Mouse (Mus musculus) limb, embryonic 14.5 days (tissue): ENCODE results near the gene Csad. TPM values are rescaled to one million over a fixed set of nuclear protein-coding genes. Genes with fewer than 3 reads are reported as not detected.
A peak's percentile ranks its signal among the peaks of the same experiment; 100 is the strongest.

Experiments used
- ATAC-seq: fragments of 200-750 bp; cut with Nextera tagmentation; 2 replicates; pipeline ENCODE4 v1.8.0; 2017; ENCODE audit warnings: low read depth, moderate number of reproducible peaks, moderate TSS enrichment; ENCODE audit not compliant: low FRiP score
- DNase-seq: peaks from one replicate; pipeline ENCODE4 v3.0.0-alpha.2; 2015; ENCODE audit warnings: low spot score
- H3K27ac ChIP-seq: fragments of 300-500 bp; sonication (generic); replicated peaks from 2 replicates; pipeline ENCODE4 v1.5.1; 2014; ENCODE audit warnings: low read depth, mild to moderate bottlenecking, low read length, moderate library complexity, mixed read lengths
- H3K27me3 ChIP-seq: fragments of 300-500 bp; sonication (generic); 2 replicates; pipeline ENCODE4 v1.6.1; 2014; ENCODE audit warnings: low read length, mixed read lengths; ENCODE audit not compliant: control insufficient read depth, insufficient read depth
- H3K36me3 ChIP-seq: fragments of 300-500 bp; sonication (generic); 2 replicates; pipeline ENCODE4 v1.6.1; 2014; ENCODE audit warnings: mild to moderate bottlenecking, low read length, moderate library complexity, mixed read lengths; ENCODE audit not compliant: control insufficient read depth, insufficient read depth
- H3K4me1 ChIP-seq: fragments of 300-500 bp; sonication (generic); 2 replicates; pipeline ENCODE4 v1.6.1; 2014; ENCODE audit warnings: antibody characterized with exemption, low read length, mixed read lengths; ENCODE audit not compliant: control insufficient read depth, insufficient read depth
- H3K4me2 ChIP-seq: fragments of 300-500 bp; sonication (generic); replicated peaks from 2 replicates; pipeline ENCODE4 v1.6.1; 2014; ENCODE audit warnings: low read depth, mild to moderate bottlenecking, low read length, moderate library complexity; ENCODE audit not compliant: severe bottlenecking
- H3K4me3 ChIP-seq: fragments of 300-500 bp; sonication (generic); replicated peaks from 2 replicates; pipeline ENCODE4 v1.5.1; 2014; ENCODE audit warnings: low read length
- H3K9ac ChIP-seq: fragments of 300-500 bp; sonication (generic); 2 replicates; pipeline ENCODE4 v1.6.1; 2014; ENCODE audit warnings: mild to moderate bottlenecking, low read depth, low read length, moderate library complexity; ENCODE audit not compliant: severe bottlenecking
- H3K9me3 ChIP-seq: fragments of 300-500 bp; sonication (generic); 2 replicates; pipeline ENCODE4 v1.6.1; 2016; ENCODE audit warnings: low read length; ENCODE audit not compliant: control insufficient read depth
- POLR2A ChIP-seq: fragments of 200-500 bp; IDR thresholded peaks from 2 replicates; pipeline ENCODE4 v1.8.0; 2012; ENCODE audit warnings: inconsistent platforms, mild to moderate bottlenecking, moderate library complexity, borderline replicate concordance; ENCODE audit not compliant: insufficient read depth, insufficient read length; ENCODE audit errors: extremely low read depth
- WGBS: fragments of 180-500 bp; shearing (Covaris S2); extraction: QIAGEN DNeasy Blood & Tissue Kit; methylation state at CpG from one replicate; pipeline ENCODE4 v1.1.7; 2014; 5-methylcytosine and 5-hydroxymethylcytosine counted together
- polyA plus RNA-seq, 2 experiments: library from polyadenylated mRNA; depleted of rRNA in 1 of 2; stranded (reverse) in 1 of 2; unstranded in 1 of 2; fragments of >200 nt; fragmentation: Nextera tagmentation in 1 of 2; extraction: Ambion mirVana in 1 of 2; gene quantifications; 2 replicates each; pipeline versions ENCODE4 v1.2.1 to v1.2.3; 2012 to 2014

The Csad gene
- polyA plus RNA-seq, 2 experiments = 66.1 to 112 TPM

GRCm38 (mm10) chr15:102179106-102179505 lies 25.4 kb downstream of the Csad start:
- no peaks in the 10 kb centered on the region for H3K27me3 ChIP-seq
- WGBS = 74% methylated on average over 9 of the region's 9 CpGs
- peaks cover 44% of the 10 kb centered on the region for H3K36me3 ChIP-seq
- ATAC-seq = no peak
- no peak overlapping the region for H3K27ac ChIP-seq
- TF ChIP-seq POLR2A = no peak
- no peaks in the 10 kb centered on the region for H3K4me1 ChIP-seq
- no peak overlapping the region for H3K4me3 ChIP-seq
- no peak overlapping the region for H3K4me2 ChIP-seq
- no peak for DNase-seq
- H3K9ac ChIP-seq = no peak overlapping the region
- H3K9me3 ChIP-seq = no peaks in the 10 kb centered on the region

- 21% methylated on average over 4 of the region's 6 CpGs for whole genome bisulfite sequencing
- no peak overlapping the region for H3K27ac ChIP-seq
- H3K4me3 ChIP-seq = no peak overlapping the region
- no peak overlapping the region for H3K4me2 ChIP-seq
- H3K27me3 ChIP-seq = no peaks in the 10 kb centered on the region
- ATAC-seq = no peak
- no peaks in the 10 kb centered on the region for H3K4me1 ChIP-seq
- no peaks in the 10 kb centered on the region for H3K9me3 ChIP-seq
- peak; percentile 82 for DNase-seq
- H3K9ac ChIP-seq = no peak overlapping the region
- peaks cover 40% of the 10 kb centered on the region for H3K36me3 ChIP-seq
- TF ChIP-seq POLR2A = no peak
Measured at GRCm38 (mm10) chr15:102178279-102178678, 26.2 kb downstream of the Csad start.

GRCm38 (mm10) chr15:102177417-102177816 lies 27.1 kb downstream of the Csad start:
- Histone ChIP-seq H3K9me3 (no peaks in the 10 kb centered on the region), H3K4me3 (no peak overlapping the region), H3K4me2 (no peak overlapping the region), H3K27me3 (no peaks in the 10 kb centered on the region), H3K27ac (no peak overlapping the region), H3K36me3 (peaks cover 40% of the 10 kb centered on the region), H3K4me1 (no peaks in the 10 kb centered on the region), H3K9ac (no peak overlapping the region)
- no peak for TF ChIP-seq POLR2A
- WGBS = 89% methylated on average over 8 of the region's 8 CpGs
- ATAC-seq (no peak), DNase-seq (no peak)

- TF ChIP-seq POLR2A = no peak
- Histone ChIP-seq H3K4me1 (no peaks in the 10 kb centered on the region), H3K4me3 (no peak overlapping the region), H3K4me2 (no peak overlapping the region), H3K9me3 (no peaks in the 10 kb centered on the region), H3K36me3 (peaks cover 40% of the 10 kb centered on the region), H3K27ac (no peak overlapping the region), H3K9ac (no peak overlapping the region), H3K27me3 (no peaks in the 10 kb centered on the region)
- ATAC-seq (no peak), DNase-seq (no peak)
- WGBS = 86% methylated on average over 7 of the region's 7 CpGs
Measured at GRCm38 (mm10) chr15:102176571-102177316, 27.8 kb downstream of the Csad start.

- 81% methylated on average over 16 of the region's 16 CpGs for WGBS
- ATAC-seq = no peak
- Histone ChIP-seq H3K4me3 (no peak overlapping the region), H3K9me3 (no peaks in the 10 kb centered on the region), H3K36me3 (peaks cover 40% of the 10 kb centered on the region), H3K27me3 (no peaks in the 10 kb centered on the region), H3K4me2 (no peak overlapping the region), H3K9ac (no peak overlapping the region), H3K4me1 (no peaks in the 10 kb centered on the region), H3K27ac (no peak overlapping the region)
- no peak for TF ChIP-seq POLR2A
- DNase-seq = no peak
Measured at GRCm38 (mm10) chr15:102175736-102176319, 28.7 kb downstream of the Csad start.
